Comparison of ENCODE assay signal across 9 mouse cellular contexts in genomic region chr11:75463624-75464023, GRCm38 (mm10). TPM values are rescaled to one million over a fixed set of nuclear protein-coding genes. Genes with fewer than 3 reads are reported as not detected.
DNase-seq lines count a peak whose midpoint lies in the region; ATAC-seq and TF ChIP-seq lines count a peak whose summit lies in the region.
"Had no signal": no experiment of that assay in that cellular context is flagged by ENCODE, and none has a peak within 500 bp of the region (broad histone marks: within the 10 kb centered on the region; RNA-seq: fewer than 3 reads in every experiment).

No protein-coding gene starts in this region.

- no peak for ATAC-seq in kidney, embryonic 15.5 days (replicated peaks; ENCODE audit: low FRiP score)
- ATAC-seq in embryonic facial prominence, embryonic 13.5 days (ENCODE audit: insufficient number of reproducible peaks, insufficient read depth, low FRiP score, low TSS enrichment, low read depth), result no peak
- no peak for ATAC-seq in liver, embryonic 14.5 days (ENCODE audit: insufficient read depth)
- no peak for ATAC-seq in granulocyte monocyte progenitor cell, adult 5-6 weeks (replicated peaks; ENCODE audit: poor library complexity, severe bottlenecking)
- ATAC-seq: forebrain, embryonic 15.5 days had no signal

- H3K9ac ChIP-seq in kidney, embryonic 15.5 days, result no peak overlapping the region
- no peak overlapping the region for H3K9ac ChIP-seq in embryonic facial prominence, embryonic 13.5 days
- peak overlapping the region; percentile 80 for H3K9ac ChIP-seq in liver, embryonic 14.5 days (replicated peaks)
- H3K9ac ChIP-seq: forebrain, embryonic 15.5 days had no signal

- DNase-seq in cerebellum, adult 9-10 months, result peak; percentile 41
- DNase-seq in cerebellum, adult 11-12 months, result no peak
- DNase-seq in kidney, postnatal 14 days, result no peak
- no peak for DNase-seq in liver, embryonic 14.5 days (ENCODE audit: low read depth in 3 of 3, low spot score in 3 of 3)
- no peak for DNase-seq in right cerebral cortex, postnatal 10 days (ENCODE audit: low spot score in 2 of 2)

- H3K4me2 ChIP-seq in kidney, embryonic 15.5 days, result peak overlapping the region; percentile 97
- H3K4me2 ChIP-seq in embryonic facial prominence, embryonic 13.5 days, result peak overlapping the region; percentile 98
- peak overlapping the region; percentile 97 for H3K4me2 ChIP-seq in liver, embryonic 14.5 days (ENCODE audit: low read depth)

- no peaks in the 10 kb centered on the region for H3K9me3 ChIP-seq in kidney, embryonic 15.5 days (replicated peaks)
- no peaks in the 10 kb centered on the region for H3K9me3 ChIP-seq in embryonic facial prominence, embryonic 13.5 days
- no peaks in the 10 kb centered on the region for H3K9me3 ChIP-seq in liver, embryonic 14.5 days (ENCODE audit: control insufficient read depth, low read length)
- H3K9me3 ChIP-seq: forebrain, embryonic 15.5 days had no signal

- H3K27ac ChIP-seq in kidney, embryonic 15.5 days, result peak overlapping the region; percentile 92
- H3K27ac ChIP-seq in embryonic facial prominence, embryonic 13.5 days, result peak overlapping the region; percentile 82
- H3K27ac ChIP-seq in liver, embryonic 14.5 days, result peak overlapping the region; percentile 99
- H3K27ac ChIP-seq: forebrain, embryonic 15.5 days had no signal

- peaks cover 21% of the 10 kb centered on the region for H3K36me3 ChIP-seq in kidney, embryonic 15.5 days
- H3K36me3 ChIP-seq in embryonic facial prominence, embryonic 13.5 days, result peaks cover 11% of the 10 kb centered on the region
- H3K36me3 ChIP-seq in liver, embryonic 14.5 days (replicated peaks; ENCODE audit: control insufficient read depth, insufficient read depth, low read depth), result peaks cover 27% of the 10 kb centered on the region

- H3K27me3 ChIP-seq in kidney, embryonic 15.5 days, result no peaks in the 10 kb centered on the region
- H3K27me3 ChIP-seq in embryonic facial prominence, embryonic 13.5 days, result no peaks in the 10 kb centered on the region
- no peaks in the 10 kb centered on the region for H3K27me3 ChIP-seq in liver, embryonic 14.5 days (ENCODE audit: control insufficient read depth, insufficient read depth, low read length)
- H3K27me3 ChIP-seq: forebrain, embryonic 15.5 days had no signal

- TF ChIP-seq CTCF in liver, embryonic 14.5 days (IDR thresholded peaks at IDR 0.05; ENCODE audit: low read depth), result no peak

- peaks cover 50% of the 10 kb centered on the region for H3K4me1 ChIP-seq in kidney, embryonic 15.5 days
- peaks cover 47% of the 10 kb centered on the region for H3K4me1 ChIP-seq in embryonic facial prominence, embryonic 13.5 days
- peaks cover 43 to 50% of the 10 kb centered on the region in 2 experiments for H3K4me1 ChIP-seq in liver, embryonic 14.5 days (replicated peaks; ENCODE audit: control insufficient read depth in 2 of 2, insufficient read depth in 2 of 2, low read length in 1 of 2)

- peak overlapping the region; percentile 82 for H3K4me3 ChIP-seq in kidney, embryonic 15.5 days (replicated peaks)
- H3K4me3 ChIP-seq in embryonic facial prominence, embryonic 13.5 days, result no peak overlapping the region
- H3K4me3 ChIP-seq in liver, embryonic 14.5 days (ENCODE audit: insufficient read depth in 1 of 2, low read depth in 2 of 2, low read length in 2 of 2), result peak overlapping the region; percentile 86 to 92

- 48% methylated on average over 4 of the region's 4 CpGs for WGBS in kidney, embryonic 15.5 days
- 56% methylated on average over 4 of the region's 4 CpGs for WGBS in embryonic facial prominence, embryonic 13.5 days
- WGBS in liver, embryonic 14.5 days (ENCODE audit: insufficient replicate concordance), result 74% methylated on average over 4 of the region's 4 CpGs

- TF ChIP-seq EP300 in liver, embryonic 14.5 days (IDR thresholded peaks at IDR 0.05; ENCODE audit: low read depth), result no peak

RNA-seq across cellular contexts. Expression of gene Tlcd2, which starts 2.1 kb away (rescaled TPM):
- polyA plus RNA-seq in kidney, embryonic 15.5 days (2015; fragmentation: Nextera tagmentation; extraction: Ambion mirVana), result 22.6 and 24.5 TPM in 2 replicates
- 37.9 and 38.9 TPM in 2 replicates for polyA plus RNA-seq in embryonic facial prominence, embryonic 13.5 days (2015; fragmentation: Nextera tagmentation; extraction: Ambion mirVana)
- polyA plus RNA-seq in liver, embryonic 14.5 days (2012; rRNA removed), result 7.3 and 8.2 TPM in 2 replicates
- polyA plus RNA-seq in liver, embryonic 14.5 days (2014; fragmentation: Nextera tagmentation; extraction: Ambion mirVana), result 11.9 and 13.0 TPM in 2 replicates
- 12.1 and 30.0 TPM in 2 replicates for total RNA-seq in granulocyte monocyte progenitor cell, adult 5-6 weeks (2014; fragmentation: Nextera tagmentation)
- 14.1 and 23.2 TPM in 2 replicates for total RNA-seq in granulocyte monocyte progenitor cell, adult 5-6 weeks (2017)

RNA-seq across cellular contexts. Expression of gene Wdr81, which starts 9.1 kb away (rescaled TPM):
- 5.0 and 6.2 TPM in 2 replicates for polyA plus RNA-seq in kidney, embryonic 15.5 days (2015; fragmentation: Nextera tagmentation; extraction: Ambion mirVana)
- 5.3 and 7.1 TPM in 2 replicates for polyA plus RNA-seq in embryonic facial prominence, embryonic 13.5 days (2015; fragmentation: Nextera tagmentation; extraction: Ambion mirVana)
- polyA plus RNA-seq in liver, embryonic 14.5 days (2012; rRNA removed), result 15.3 and 16.4 TPM in 2 replicates
- 14.6 and 15.8 TPM in 2 replicates for polyA plus RNA-seq in liver, embryonic 14.5 days (2014; fragmentation: Nextera tagmentation; extraction: Ambion mirVana)
- 10.2 and 15.6 TPM in 2 replicates for total RNA-seq in granulocyte monocyte progenitor cell, adult 5-6 weeks (2014; fragmentation: Nextera tagmentation)
- 4.4 and 5.1 TPM in 2 replicates for total RNA-seq in granulocyte monocyte progenitor cell, adult 5-6 weeks (2017)

RNA-seq across cellular contexts. Expression of gene Prpf8, which starts 23.0 kb away (rescaled TPM):
- polyA plus RNA-seq in kidney, embryonic 15.5 days (2015; fragmentation: Nextera tagmentation; extraction: Ambion mirVana), result 54.6 and 61.7 TPM in 2 replicates
- 62.5 and 63.1 TPM in 2 replicates for polyA plus RNA-seq in embryonic facial prominence, embryonic 13.5 days (2015; fragmentation: Nextera tagmentation; extraction: Ambion mirVana)
- 34.2 and 38.1 TPM in 2 replicates for polyA plus RNA-seq in liver, embryonic 14.5 days (2012; rRNA removed)
- polyA plus RNA-seq in liver, embryonic 14.5 days (2014; fragmentation: Nextera tagmentation; extraction: Ambion mirVana), result 34.2 and 42.2 TPM in 2 replicates
- total RNA-seq in granulocyte monocyte progenitor cell, adult 5-6 weeks (2014; fragmentation: Nextera tagmentation), result 154 and 174 TPM in 2 replicates
- 115 and 127 TPM in 2 replicates for total RNA-seq in granulocyte monocyte progenitor cell, adult 5-6 weeks (2017)

RNA-seq across cellular contexts. Expression of gene Serpinf2, which starts 24.2 kb away (rescaled TPM):
- 35.4 and 47.2 TPM in 2 replicates for polyA plus RNA-seq in kidney, embryonic 15.5 days (2015; fragmentation: Nextera tagmentation; extraction: Ambion mirVana)
- 0.13 and 6.7 TPM in 2 replicates for polyA plus RNA-seq in embryonic facial prominence, embryonic 13.5 days (2015; fragmentation: Nextera tagmentation; extraction: Ambion mirVana)
- 474 and 506 TPM in 2 replicates for polyA plus RNA-seq in liver, embryonic 14.5 days (2012; rRNA removed)
- 304 and 336 TPM in 2 replicates for polyA plus RNA-seq in liver, embryonic 14.5 days (2014; fragmentation: Nextera tagmentation; extraction: Ambion mirVana)
- not detected in 2 replicates for total RNA-seq in granulocyte monocyte progenitor cell, adult 5-6 weeks (2014; fragmentation: Nextera tagmentation)
- total RNA-seq in granulocyte monocyte progenitor cell, adult 5-6 weeks (2017), result not detected in 2 replicates
- polyA plus RNA-seq: forebrain, embryonic 15.5 days had no signal

RNA-seq across cellular contexts. Expression of gene Serpinf1, which starts 41.1 kb away (rescaled TPM):
- polyA plus RNA-seq in kidney, embryonic 15.5 days (2015; fragmentation: Nextera tagmentation; extraction: Ambion mirVana), result 129 and 140 TPM in 2 replicates
- polyA plus RNA-seq in embryonic facial prominence, embryonic 13.5 days (2015; fragmentation: Nextera tagmentation; extraction: Ambion mirVana), result 259 and 277 TPM in 2 replicates
- polyA plus RNA-seq in liver, embryonic 14.5 days (2012; rRNA removed), result 104 and 128 TPM in 2 replicates
- 145 and 166 TPM in 2 replicates for polyA plus RNA-seq in liver, embryonic 14.5 days (2014; fragmentation: Nextera tagmentation; extraction: Ambion mirVana)
- total RNA-seq in granulocyte monocyte progenitor cell, adult 5-6 weeks (2014; fragmentation: Nextera tagmentation), result 117 and 157 TPM in 2 replicates
- 77.7 and 84.8 TPM in 2 replicates for total RNA-seq in granulocyte monocyte progenitor cell, adult 5-6 weeks (2017)
